ENCODE assay signal across 20 mouse cellular contexts in the genomic region with DNA sequence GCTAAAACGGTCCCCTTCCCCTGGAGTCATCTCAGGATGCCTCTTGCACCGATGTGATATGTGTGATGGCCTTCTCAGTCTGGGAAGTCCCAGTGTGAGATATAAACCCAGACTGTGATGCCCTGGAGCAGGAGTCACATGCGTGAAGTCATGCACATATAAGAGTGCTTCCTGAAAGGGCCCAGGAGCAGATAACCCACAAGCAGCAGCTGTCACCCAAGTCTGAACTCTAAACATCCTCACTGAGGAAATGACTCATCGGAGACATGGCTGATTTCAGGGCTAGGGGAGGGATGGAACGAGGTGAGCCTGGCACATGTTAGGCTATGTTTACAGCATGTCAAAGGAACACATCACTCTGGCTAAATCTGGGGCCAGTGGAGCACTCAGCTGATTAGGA. TPM values are rescaled to one million over a fixed set of nuclear protein-coding genes. Genes with fewer than 3 reads are reported as not detected.
DNase-seq lines count a peak whose midpoint lies in the region; ATAC-seq and TF ChIP-seq lines count a peak whose summit lies in the region.
"Had no signal": no experiment of that assay in that cellular context is flagged by ENCODE, and none has a peak within 500 bp of the region (broad histone marks: within the 10 kb centered on the region; RNA-seq: fewer than 3 reads in every experiment).

No protein-coding gene starts in this region.

- DNase-seq in heart, adult 8-10 months (ENCODE audit: low spot score), result no peak
- peak; percentile 19 for DNase-seq in 3134 (ENCODE audit: extremely low read depth, insufficient read length, low spot score)
- peak; percentile 86 for DNase-seq in CH12.LX (ENCODE audit: extremely low read depth)
- no peak for DNase-seq in urinary bladder, adult 18-20 months (ENCODE audit: low spot score in 2 of 2)
- no peak for DNase-seq in kidney, adult 2 months
- DNase-seq: cerebellum, postnatal 14 days; gastrocnemius, postnatal 36 days; kidney, adult 8-10 months; kidney, postnatal 25 days had no signal

- H3K27me3 ChIP-seq in heart, embryonic 12.5 days (replicated peaks), result peaks cover 5% of the 10 kb centered on the region; the same call in 1 of the 2 replicates
- H3K27me3 ChIP-seq in CH12.LX (replicated peaks), result no peaks in the 10 kb centered on the region
- H3K27me3 ChIP-seq in liver, embryonic 12.5 days (replicated peaks), result no peaks in the 10 kb centered on the region
- no peaks in the 10 kb centered on the region for H3K27me3 ChIP-seq in neural tube, embryonic 15.5 days (replicated peaks)
- no peaks in the 10 kb centered on the region for H3K27me3 ChIP-seq in kidney, adult 2 months (replicated peaks; ENCODE audit: control insufficient read depth, insufficient read depth, low read length)
- H3K27me3 ChIP-seq: limb, embryonic 13.5 days; midbrain, embryonic 15.5 days had no signal

- in situ Hi-C loops in CH12.LX (cut with MboI; ENCODE audit: low pct_ligation_motif_present, low pct_unique_long_range_greater_than_20kb, low sequenced_read_pairs), result no loop called here

- dilution Hi-C loops in CH12.LX (cut with MboI; ENCODE audit: extremely low pct_ligation_motif_present, extremely low pct_unique_long_range_greater_than_20kb, low sequenced_read_pairs), result no loop called here

- peak; percentile 34; the same call in 1 of the 2 replicates for TF ChIP-seq POLR2A in CH12.LX (IDR thresholded peaks at IDR 0.05; ENCODE audit: low read depth, low read length)
- TF ChIP-seq POLR2A in kidney, adult 2 months (IDR thresholded peaks at IDR 0.05; ENCODE audit: low read depth, low read length), result no peak

- WGBS in heart, embryonic 12.5 days, result 18% methylated on average over 5 of the region's 5 CpGs
- WGBS in liver, embryonic 12.5 days (ENCODE audit: insufficient replicate concordance), result 23% methylated on average over 5 of the region's 5 CpGs
- 58% methylated on average over 5 of the region's 5 CpGs for WGBS in neural tube, embryonic 15.5 days
- WGBS in kidney, adult 2 months, result 55% methylated on average over 5 of the region's 5 CpGs

- peak overlapping the region; percentile 59 for H3K27ac ChIP-seq in heart, embryonic 12.5 days (ENCODE audit: poor library complexity, severe bottlenecking)
- peak overlapping the region; percentile 49 for H3K27ac ChIP-seq in CH12.LX (ENCODE audit: insufficient read depth, low read depth)
- no peak overlapping the region for H3K27ac ChIP-seq in liver, embryonic 12.5 days
- H3K27ac ChIP-seq in neural tube, embryonic 15.5 days (replicated peaks), result no peak overlapping the region
- H3K27ac ChIP-seq in kidney, adult 2 months (ENCODE audit: insufficient read depth, low read depth, low read length), result no peak overlapping the region
- H3K27ac ChIP-seq: forebrain, embryonic 12.5 days; limb, embryonic 13.5 days; midbrain, embryonic 15.5 days; stomach, postnatal 0 days had no signal

- TF ChIP-seq RAD21 in CH12.LX (IDR thresholded peaks at IDR 0.05; ENCODE audit: low read depth, low read length), result no peak

- H3K36me3 ChIP-seq in heart, embryonic 12.5 days, result no peaks in the 10 kb centered on the region
- peaks cover 0 to 2% of the 10 kb centered on the region in 2 experiments for H3K36me3 ChIP-seq in CH12.LX (replicated peaks in 1 of 2; ENCODE audit: control insufficient read depth in 1 of 2, insufficient read depth in 1 of 2, low read length in 1 of 2)
- no peaks in the 10 kb centered on the region for H3K36me3 ChIP-seq in liver, embryonic 12.5 days
- no peaks in the 10 kb centered on the region for H3K36me3 ChIP-seq in neural tube, embryonic 15.5 days
- no peaks in the 10 kb centered on the region for H3K36me3 ChIP-seq in kidney, adult 2 months (ENCODE audit: control insufficient read depth, insufficient read depth, low read length)
- H3K36me3 ChIP-seq: forebrain, embryonic 12.5 days; limb, embryonic 13.5 days; midbrain, embryonic 15.5 days had no signal

- no peak overlapping the region for H3K4me3 ChIP-seq in heart, embryonic 12.5 days
- no peak overlapping the region for H3K4me3 ChIP-seq in CH12.LX (replicated peaks in 1 of 3; ENCODE audit: low read depth in 2 of 3, low read length in 2 of 3, poor library complexity in 1 of 3)
- H3K4me3 ChIP-seq in liver, embryonic 12.5 days, result no peak overlapping the region
- no peak overlapping the region for H3K4me3 ChIP-seq in neural tube, embryonic 15.5 days (replicated peaks)
- no peak overlapping the region for H3K4me3 ChIP-seq in kidney, adult 2 months (ENCODE audit: insufficient read depth, low read depth, low read length)
- H3K4me3 ChIP-seq: forebrain, embryonic 12.5 days; limb, embryonic 13.5 days; midbrain, embryonic 15.5 days had no signal

- peaks cover 35% of the 10 kb centered on the region for H3K4me1 ChIP-seq in heart, embryonic 12.5 days (replicated peaks)
- peaks cover 25 to 49% of the 10 kb centered on the region in 2 experiments for H3K4me1 ChIP-seq in CH12.LX (ENCODE audit: control insufficient read depth in 1 of 2, insufficient read depth in 2 of 2)
- H3K4me1 ChIP-seq in liver, embryonic 12.5 days, result peaks cover 25% of the 10 kb centered on the region
- H3K4me1 ChIP-seq in neural tube, embryonic 15.5 days, result peaks cover 6% of the 10 kb centered on the region
- H3K4me1 ChIP-seq in kidney, adult 2 months (ENCODE audit: control insufficient read depth, insufficient read depth, low read length), result no peaks in the 10 kb centered on the region

- H3K4me2 ChIP-seq in heart, embryonic 12.5 days, result no peak overlapping the region
- peak overlapping the region; percentile 14; the same call in 1 of the 2 replicates for H3K4me2 ChIP-seq in CH12.LX (ENCODE audit: insufficient read depth, low read depth, poor library complexity, severe bottlenecking)
- H3K4me2 ChIP-seq in liver, embryonic 12.5 days, result no peak overlapping the region
- H3K4me2 ChIP-seq in neural tube, embryonic 15.5 days, result no peak overlapping the region
- H3K4me2 ChIP-seq: forebrain, embryonic 12.5 days; limb, embryonic 13.5 days; midbrain, embryonic 15.5 days had no signal

- H3K79me2 ChIP-seq in CH12.LX (replicated peaks; ENCODE audit: control insufficient read depth, extremely low read depth, insufficient read depth, poor library complexity, severe bottlenecking), result no peaks in the 10 kb centered on the region

- peak; percentile 80 for TF ChIP-seq EP300 in CH12.LX (IDR thresholded peaks at IDR 0.05; ENCODE audit: low read length)

- no peak for TF ChIP-seq CTCF in CH12.LX (conservative IDR thresholded peaks at IDR 0.05 in 1 of 2, IDR thresholded peaks at IDR 0.05 in 1 of 2; ENCODE audit: low read depth in 2 of 2, low read length in 2 of 2)
- no peak for TF ChIP-seq CTCF in kidney, adult 2 months (conservative IDR thresholded peaks at IDR 0.05; ENCODE audit: insufficient read depth, insufficient read length, low read depth, low read length)

- ATAC-seq in heart, embryonic 12.5 days (ENCODE audit: insufficient number of reproducible peaks, low FRiP score), result peak; percentile 83
- peak; percentile 69 for ATAC-seq in liver, embryonic 12.5 days
- no peak for ATAC-seq in neural tube, embryonic 15.5 days (ENCODE audit: low FRiP score)
- ATAC-seq: midbrain, embryonic 15.5 days had no signal

- no peaks in the 10 kb centered on the region for H3K9me3 ChIP-seq in heart, embryonic 12.5 days (replicated peaks)
- H3K9me3 ChIP-seq in CH12.LX (replicated peaks; ENCODE audit: low read length), result peaks cover 6% of the 10 kb centered on the region
- no peaks in the 10 kb centered on the region for H3K9me3 ChIP-seq in liver, embryonic 12.5 days (replicated peaks)
- H3K9me3 ChIP-seq in neural tube, embryonic 15.5 days (replicated peaks), result no peaks in the 10 kb centered on the region
- H3K9me3 ChIP-seq: forebrain, embryonic 12.5 days; limb, embryonic 13.5 days; midbrain, embryonic 15.5 days had no signal

- H3K9ac ChIP-seq in heart, embryonic 12.5 days, result no peak overlapping the region
- peak overlapping the region; percentile 13; the same call in 1 of the 2 replicates for H3K9ac ChIP-seq in CH12.LX (ENCODE audit: insufficient read depth, low read depth)
- H3K9ac ChIP-seq in liver, embryonic 12.5 days, result no peak overlapping the region
- H3K9ac ChIP-seq in neural tube, embryonic 15.5 days (replicated peaks), result no peak overlapping the region
- H3K9ac ChIP-seq: forebrain, embryonic 12.5 days; limb, embryonic 13.5 days; midbrain, embryonic 15.5 days had no signal

TF ChIP-seq in CH12.LX, 34 proteins besides CTCF, POLR2A, EP300 and RAD21 (continues in another document):
- TF ChIP-seq PAX5 (IDR thresholded peaks at IDR 0.05; ENCODE audit: low read length), result no peak
- TF ChIP-seq CHD2 (IDR thresholded peaks at IDR 0.05; ENCODE audit: low read length), result no peak
- no peak for TF ChIP-seq ZNF384 (IDR thresholded peaks at IDR 0.05; ENCODE audit: low read depth, low read length)
- TF ChIP-seq ZKSCAN1 (IDR thresholded peaks at IDR 0.05; ENCODE audit: borderline replicate concordance, low read depth, low read length), result no peak
- 0 out of 2 replicates have a peak, but pooled peaks have one; percentile 28 for TF ChIP-seq SIN3A (IDR thresholded peaks at IDR 0.05; ENCODE audit: low read length)
- TF ChIP-seq MEF2A (IDR thresholded peaks at IDR 0.05; ENCODE audit: borderline replicate concordance, low read depth, low read length), result 0 out of 2 replicates have a peak, but pooled peaks have one; percentile 28
- TF ChIP-seq CHD1 (IDR thresholded peaks at IDR 0.05; ENCODE audit: low read depth, low read length), result no peak
- no peak for TF ChIP-seq HCFC1 (IDR thresholded peaks at IDR 0.05; ENCODE audit: low read depth, low read length)
- TF ChIP-seq BHLHE40 (IDR thresholded peaks at IDR 0.05; ENCODE audit: low read depth, low read length), result peak; percentile 97
- TF ChIP-seq NELFE (IDR thresholded peaks at IDR 0.05; ENCODE audit: low read depth, low read length), result no peak
- TF ChIP-seq ZMIZ1 (IDR thresholded peaks at IDR 0.05; ENCODE audit: low read depth, low read length), result no peak
- TF ChIP-seq MAZ (IDR thresholded peaks at IDR 0.05; ENCODE audit: low read depth, low read length), result no peak
- TF ChIP-seq USF1 (IDR thresholded peaks at IDR 0.05; ENCODE audit: low read depth, low read length), result no peak
- TF ChIP-seq NRF1 (IDR thresholded peaks at IDR 0.05; ENCODE audit: low read depth, low read length), result no peak
- TF ChIP-seq MAX (IDR thresholded peaks at IDR 0.05; ENCODE audit: low read length), result 0 out of 2 replicates have a peak, but pooled peaks have one; percentile 63
- no peak for TF ChIP-seq E2F4 (IDR thresholded peaks at IDR 0.05; ENCODE audit: insufficient replicate concordance, low read depth, low read length)
- no peak for TF ChIP-seq KAT2A (IDR thresholded peaks at IDR 0.05; ENCODE audit: insufficient replicate concordance, low read length)

RNA-seq across cellular contexts. Expression of a gene that starts 27.9 kb away (rescaled TPM):
- polyA plus RNA-seq in heart, embryonic 12.5 days (2016; fragmentation: Nextera tagmentation; extraction: Ambion mirVana), result not detected in 2 replicates
- total RNA-seq in heart, adult 8-10 months (2022), result not detected
- total RNA-seq in CH12.LX (2012; rRNA removed), result not detected in 2 replicates
- not detected in 2 replicates for total RNA-seq in CH12.LX (2014; rRNA removed)
- not detected in 2 replicates for polyA plus RNA-seq in CH12.LX (2012; ENCODE audit: insufficient read length, low read depth)
- polyA plus RNA-seq in liver, embryonic 12.5 days (2016; fragmentation: Nextera tagmentation; extraction: Ambion mirVana), result 0.05 and 0.12 TPM in 2 replicates
- polyA plus RNA-seq in neural tube, embryonic 15.5 days (2015; fragmentation: Nextera tagmentation; extraction: Ambion mirVana), result 0.26 and 0.28 TPM in 2 replicates
- polyA plus RNA-seq in kidney, adult 2 months (2012; rRNA removed), result not detected in 2 replicates
- total RNA-seq: adrenal gland, adult 18-20 months; gastrocnemius, postnatal 36 days; megakaryocyte, adult 5-6 weeks had no signal
- polyA plus RNA-seq: forebrain, embryonic 12.5 days; hindbrain, embryonic 11.5 days; lung, embryonic 16.5 days; stomach, postnatal 0 days had no signal

Comparison
In these comparisons a context has a peak if more than half of its experiments do, and no peak if none do; other contexts are left out.
1. H3K27ac ChIP-seq: peak in heart, embryonic 12.5 days (single experiment) and CH12.LX (single experiment); none in liver, embryonic 12.5 days (single experiment), neural tube, embryonic 15.5 days (single experiment) and kidney, adult 2 months (single experiment).
2. DNase-seq: peak in 3134 (single experiment) and CH12.LX (single experiment); none in heart, adult 8-10 months (single experiment), urinary bladder, adult 18-20 months (0 of 2) and kidney, adult 2 months (single experiment).